Mouse (Mus musculus) gonadal fat pad, adult 2 months (tissue): ENCODE measurements around the gene Cacnb4. TPM values are rescaled to one million over a fixed set of nuclear protein-coding genes. Genes with fewer than 3 reads are reported as not detected.

Experiments
- DNase-seq: peaks from one replicate; pipeline ENCODE4 v3.0.0-alpha.2; 2012; ENCODE audit warnings: low read depth
- polyA plus RNA-seq: library from polyadenylated mRNA; depleted of rRNA; stranded (reverse); fragments of >200 nt; gene quantifications from 2 replicates; pipeline ENCODE4 v1.2.3, GENCODE M21; 2012

Gene Cacnb4
- polyA plus RNA-seq, 1 experiment, result 0.77 TPM

GRCm38 (mm10) chr2:52647255-52647998, 29.2 kb downstream of the Cacnb4 start:
- DNase-seq, result no peak

GRCm38 (mm10) chr2:52643657-52644056, 33.0 kb downstream of the Cacnb4 start:
- no peak for DNase-seq

- DNase-seq, result no peak
Measured at GRCm38 (mm10) chr2:52639530-52639875, 37.1 kb downstream of the Cacnb4 start.

- DNase-seq, result no peak
Measured at GRCm38 (mm10) chr2:52638857-52639529, 37.6 kb downstream of the Cacnb4 start.

- no peak for DNase-seq
Measured at GRCm38 (mm10) chr2:52638226-52638625, 38.4 kb downstream of the Cacnb4 start.

GRCm38 (mm10) chr2:52636051-52636450, 40.6 kb downstream of the Cacnb4 start:
- no peak for DNase-seq

GRCm38 (mm10) chr2:52635358-52635757, 41.3 kb downstream of the Cacnb4 start:
- no peak for DNase-seq

GRCm38 (mm10) chr2:52632880-52633279, 43.8 kb downstream of the Cacnb4 start:
- DNase-seq, result no peak

- no peak for DNase-seq
Measured at GRCm38 (mm10) chr2:52628186-52628585, 48.4 kb downstream of the Cacnb4 start.

- DNase-seq, result no peak
Measured at GRCm38 (mm10) chr2:52626266-52626665, 50.4 kb downstream of the Cacnb4 start.

- no peak for DNase-seq
Measured at GRCm38 (mm10) chr2:52625731-52626130, 50.9 kb downstream of the Cacnb4 start.

- no peak for DNase-seq
Measured at GRCm38 (mm10) chr2:52623921-52624404, 52.7 kb downstream of the Cacnb4 start.

- no peak for DNase-seq
Measured at GRCm38 (mm10) chr2:52623461-52623860, 53.2 kb downstream of the Cacnb4 start.

- no peak for DNase-seq
Measured at GRCm38 (mm10) chr2:52622616-52623015, 54.0 kb downstream of the Cacnb4 start.

- DNase-seq, result no peak
Measured at GRCm38 (mm10) chr2:52619406-52619974, 57.1 kb downstream of the Cacnb4 start.

- no peak for DNase-seq
Measured at GRCm38 (mm10) chr2:52618804-52619203, 57.8 kb downstream of the Cacnb4 start.

GRCm38 (mm10) chr2:52615429-52615828, 61.2 kb downstream of the Cacnb4 start:
- DNase-seq, result no peak

GRCm38 (mm10) chr2:52613888-52614287, 62.7 kb downstream of the Cacnb4 start:
- DNase-seq, result no peak

- DNase-seq, result no peak
Measured at GRCm38 (mm10) chr2:52609486-52609885, 67.1 kb downstream of the Cacnb4 start.

GRCm38 (mm10) chr2:52607857-52608485, 68.7 kb downstream of the Cacnb4 start:
- DNase-seq, result no peak

GRCm38 (mm10) chr2:52606331-52606730, 70.3 kb downstream of the Cacnb4 start:
- no peak for DNase-seq

GRCm38 (mm10) chr2:52605321-52605720, 71.3 kb downstream of the Cacnb4 start:
- no peak for DNase-seq

GRCm38 (mm10) chr2:52604651-52605020, 72.0 kb downstream of the Cacnb4 start:
- no peak for DNase-seq
